Mouse (Mus musculus) right cerebral cortex, adult 2 months (tissue): Measurements from ENCODE around the gene Zfp839.

ENCODE experiments used
- DNase-seq, 2 experiments: peaks; one replicate each; pipeline ENCODE4 v3.0.0; 2021 to 2022; ENCODE audit warnings: low spot score in 2 of 2

The Zfp839 gene

DNA sequence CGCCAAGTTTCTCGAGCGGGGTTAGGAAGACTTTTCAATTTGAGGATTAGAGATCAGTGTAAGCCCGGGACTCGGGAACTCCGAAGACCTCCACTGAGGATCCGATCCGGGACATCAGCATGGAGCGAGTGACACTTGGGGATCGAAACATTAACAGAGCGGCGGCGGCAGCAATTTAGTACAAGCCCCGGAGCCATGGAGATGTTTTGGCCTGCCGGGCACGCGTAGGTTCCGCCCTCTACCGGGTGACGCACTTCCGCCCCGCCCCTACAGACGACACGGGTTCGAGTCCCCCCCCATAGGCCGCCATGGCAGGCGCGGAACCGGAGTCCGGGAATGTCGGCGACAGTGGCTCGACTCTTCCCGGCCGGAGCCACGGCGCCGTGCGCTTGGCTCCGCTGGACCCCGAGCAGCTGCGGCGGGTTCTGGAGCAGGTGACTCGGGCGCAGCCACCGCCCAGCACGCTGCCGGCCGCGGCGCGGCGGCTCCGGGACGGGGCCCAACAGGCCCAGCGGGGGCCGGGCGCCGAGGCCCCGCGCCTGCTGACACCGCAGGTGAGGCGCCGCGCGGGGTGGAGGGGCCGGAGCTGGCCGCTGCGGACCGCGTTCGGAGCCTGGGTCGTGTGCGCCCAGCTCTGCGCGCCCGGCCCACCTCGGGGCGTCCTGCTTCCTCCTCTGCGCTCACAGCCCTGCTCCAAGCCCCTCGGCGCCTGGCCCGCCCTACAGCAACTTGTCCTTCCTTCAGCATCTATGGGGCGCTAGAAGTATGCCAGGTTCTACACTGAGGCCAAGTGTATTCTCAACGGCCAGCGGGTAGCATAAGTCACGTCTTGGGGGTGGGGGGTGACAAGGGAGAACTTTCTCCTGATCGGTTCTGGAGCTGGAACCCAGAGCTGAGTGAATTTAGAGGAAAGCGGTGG is at the start of gene Zfp839:
TSS of gene Zfp839 (plus strand) at position 244 of the 919 bp plus-strand sequence.
- peak; percentile 90 for DNase-seq

DNA sequence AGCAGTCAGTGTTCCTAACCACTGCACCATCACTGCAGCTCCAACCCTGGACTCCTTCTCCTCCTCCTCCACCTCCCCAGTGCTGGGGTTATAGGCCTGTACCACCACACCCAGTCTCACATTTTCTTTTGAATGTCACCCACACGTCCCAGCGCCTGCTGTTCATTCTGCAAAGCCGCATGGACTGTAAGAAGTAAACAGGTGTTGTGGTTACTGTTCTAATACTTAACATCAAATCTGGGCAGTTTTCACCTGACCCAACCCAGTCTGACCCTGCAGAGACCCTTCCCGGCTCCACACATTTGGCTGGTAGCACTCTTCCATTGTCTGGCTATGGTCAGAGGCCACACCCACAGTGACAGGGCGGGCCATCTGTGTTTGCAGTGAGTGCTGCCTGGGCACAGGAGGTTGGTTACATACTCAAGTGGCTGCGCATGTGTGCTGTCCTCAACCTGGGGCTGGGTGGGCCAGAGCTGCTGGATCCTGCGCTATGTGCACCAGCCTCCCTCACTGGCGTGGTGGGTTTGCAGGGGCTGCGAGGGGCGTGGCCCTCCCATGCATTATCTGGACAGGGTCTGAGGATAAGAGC is 48.1 kb upstream of the Zfp839 start:
- DNase-seq, result no peak

DNA sequence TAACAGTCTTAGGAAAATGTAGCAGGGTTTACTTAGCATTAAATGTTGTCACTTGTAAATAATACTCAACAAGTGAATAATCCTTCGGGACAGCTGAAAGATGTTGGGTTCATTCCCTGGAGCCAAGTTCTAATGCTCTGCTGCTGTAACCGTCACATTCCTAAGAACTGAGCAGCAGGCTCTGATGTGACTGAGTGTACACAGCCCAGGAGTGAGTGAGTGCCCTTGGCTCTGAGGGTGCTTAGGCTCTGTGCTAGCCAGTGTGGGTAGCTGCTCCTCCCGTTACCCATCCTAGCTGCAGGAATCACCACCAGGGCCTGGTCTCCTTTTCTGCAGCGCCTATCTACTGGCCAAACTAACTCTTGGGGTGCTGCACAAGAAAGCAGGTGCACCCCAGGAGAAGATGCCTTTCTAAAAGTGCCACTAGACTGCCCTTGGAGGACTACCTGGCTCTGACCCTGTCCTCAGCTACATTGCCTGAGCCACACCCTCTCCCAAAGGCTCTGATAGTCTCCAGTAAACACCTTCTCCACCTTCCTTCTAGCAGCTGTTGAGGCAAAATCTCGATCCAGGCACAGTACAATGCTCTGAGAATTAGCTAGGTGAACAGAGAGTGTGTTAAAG is 47.3 kb upstream of the Zfp839 start:
- no peak for DNase-seq

DNA sequence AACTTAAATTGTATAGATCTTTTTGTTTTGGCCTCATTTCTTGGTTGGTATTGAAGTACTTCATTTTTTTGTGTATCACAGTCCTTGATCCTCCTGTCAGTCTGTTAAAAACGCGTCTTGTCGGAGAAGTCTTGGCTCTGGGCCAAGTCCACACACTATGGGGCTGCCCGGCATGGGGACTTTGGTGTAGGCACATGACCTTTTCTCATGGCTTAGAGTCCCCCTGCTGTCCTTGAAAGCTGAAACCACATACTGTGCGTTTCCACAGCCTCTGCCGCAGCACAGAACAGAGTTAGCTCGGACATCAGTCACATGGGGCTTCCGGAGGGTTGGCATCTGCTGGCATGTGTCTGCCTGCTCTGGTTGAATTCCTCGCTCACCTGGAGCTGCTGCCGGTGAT is 45.8 kb upstream of the Zfp839 start:
- DNase-seq, result no peak

DNA sequence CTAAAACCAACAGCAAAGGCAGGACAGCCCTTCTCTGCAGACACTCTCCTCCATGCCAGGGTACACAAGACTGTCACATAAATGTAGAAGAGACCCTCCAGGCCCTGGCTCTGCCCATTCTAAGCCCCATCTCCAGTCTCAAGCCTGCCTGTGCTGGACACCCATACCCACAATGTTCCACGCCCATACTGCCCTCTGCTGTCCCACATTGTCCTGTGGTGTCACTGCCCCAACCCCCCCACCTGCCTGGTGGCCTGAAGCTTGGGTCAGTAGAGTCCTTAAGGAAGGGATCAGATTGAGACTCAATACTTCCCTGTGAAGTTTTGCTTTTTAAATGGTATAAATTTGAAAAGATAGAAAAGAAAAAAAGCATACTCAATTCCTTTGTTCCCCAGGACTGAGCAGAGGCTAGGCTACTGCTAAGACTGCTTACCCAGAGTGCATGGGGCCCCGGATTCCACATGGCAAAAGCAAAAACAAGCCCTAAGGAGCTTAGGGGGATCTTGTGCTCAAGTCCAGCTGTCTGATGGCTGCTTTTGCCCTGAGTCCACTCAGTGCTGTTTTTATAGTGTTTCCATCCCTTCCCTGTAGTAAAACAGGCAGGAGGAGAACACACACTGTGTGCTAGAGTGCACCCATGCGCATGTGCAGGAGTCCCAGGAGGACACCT is 43.6 kb upstream of the Zfp839 start:
- no peak for DNase-seq

DNA sequence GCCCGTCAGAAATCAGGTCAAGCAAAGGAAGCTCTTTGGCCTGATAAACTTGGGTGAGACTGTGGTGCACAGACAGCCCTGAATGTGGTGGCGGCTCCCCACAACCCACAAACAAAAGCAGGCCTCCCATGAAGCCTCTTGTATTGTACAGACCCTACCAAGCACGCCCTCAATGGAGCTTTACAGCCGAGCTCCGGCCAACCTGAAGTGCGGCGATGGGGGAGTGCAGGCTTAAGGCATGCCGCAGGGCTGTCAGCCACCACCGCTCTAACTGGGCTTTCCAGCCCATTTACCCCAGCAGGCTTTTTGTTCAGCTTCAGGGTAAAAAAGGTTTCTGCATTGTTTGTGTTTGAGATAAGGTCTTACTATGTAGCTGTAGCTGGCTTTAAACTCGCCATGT is 41.6 kb upstream of the Zfp839 start:
- no peak for DNase-seq

DNA sequence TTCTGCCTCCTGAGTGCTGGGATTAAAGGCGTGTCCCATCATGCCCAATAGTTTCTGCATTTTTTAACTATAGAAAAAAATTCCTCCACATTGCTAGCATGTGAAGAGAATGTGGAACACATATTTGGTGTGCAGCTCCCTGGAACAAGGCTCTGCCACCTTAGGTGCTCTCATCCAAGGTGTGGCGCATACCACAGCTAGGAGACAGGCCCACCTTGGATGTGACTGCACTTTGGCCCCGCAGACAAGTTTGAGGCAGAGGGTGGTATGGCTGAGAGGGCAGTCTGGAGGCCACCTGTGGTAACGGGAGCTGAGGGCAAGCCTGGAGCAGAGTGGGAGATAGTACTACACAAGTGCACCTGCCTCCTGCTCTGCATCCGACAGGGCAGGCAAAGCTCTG is 41.2 kb upstream of the Zfp839 start:
- DNase-seq, result no peak

DNA sequence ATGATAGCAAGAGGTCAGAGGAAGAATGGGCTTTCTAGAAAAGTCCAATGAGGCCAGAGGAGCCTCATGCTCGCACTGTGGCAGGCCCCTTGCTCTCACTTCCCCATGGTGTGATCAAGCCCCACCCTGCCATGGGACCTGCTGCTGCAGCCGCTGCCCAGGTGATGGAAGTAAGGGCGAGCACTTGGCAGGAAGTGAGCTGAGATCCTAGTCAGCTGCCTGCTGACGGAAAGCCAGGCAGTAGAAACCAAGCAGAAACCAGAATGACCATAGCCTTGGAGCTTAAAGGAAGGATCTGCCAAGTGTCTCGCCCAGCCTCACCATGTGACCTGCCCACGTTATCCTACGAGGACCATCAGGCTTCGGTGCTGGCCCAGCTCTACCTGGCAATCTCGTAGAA is 36.9 kb upstream of the Zfp839 start:
- no peak for DNase-seq

DNA sequence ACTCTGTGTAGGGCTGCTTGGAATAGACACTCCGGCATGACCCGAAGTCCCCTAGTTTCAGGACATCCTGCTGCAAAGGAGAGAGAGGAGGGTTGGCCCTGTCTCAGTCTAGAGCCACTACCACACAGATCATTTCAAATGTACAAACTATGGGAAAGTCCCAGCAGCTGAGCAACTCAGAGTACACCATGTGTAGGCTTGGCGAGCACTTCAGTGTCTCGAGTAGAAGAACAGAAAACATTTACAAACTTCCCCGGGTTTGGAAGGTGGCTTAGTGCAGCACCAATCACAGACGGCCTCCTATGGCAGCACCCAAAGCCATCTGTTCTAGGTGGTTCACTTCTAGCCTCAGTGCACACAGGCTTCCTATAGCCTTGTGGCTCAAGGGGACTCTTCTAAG is 36.4 kb upstream of the Zfp839 start:
- no peak for DNase-seq

DNA sequence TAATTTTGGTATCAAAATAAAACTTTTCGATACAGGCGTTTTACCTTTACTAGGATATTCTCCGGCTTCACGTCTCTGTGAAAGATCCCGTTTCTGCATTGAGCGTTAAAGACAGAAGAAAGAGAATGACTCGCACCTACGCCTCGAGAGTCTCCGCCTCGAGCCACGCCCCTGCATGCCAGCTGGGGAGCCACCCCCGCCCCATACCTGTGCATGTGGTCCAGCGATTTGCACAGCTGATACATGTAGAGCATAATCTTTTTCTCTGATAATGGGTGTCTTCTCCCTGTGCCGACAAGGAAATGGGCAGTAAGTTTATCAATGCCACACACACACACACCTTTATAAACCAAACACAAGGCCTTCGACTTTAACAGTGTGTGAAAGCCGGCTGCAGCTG is 35.1 kb upstream of the Zfp839 start:
- no peak for DNase-seq

DNA sequence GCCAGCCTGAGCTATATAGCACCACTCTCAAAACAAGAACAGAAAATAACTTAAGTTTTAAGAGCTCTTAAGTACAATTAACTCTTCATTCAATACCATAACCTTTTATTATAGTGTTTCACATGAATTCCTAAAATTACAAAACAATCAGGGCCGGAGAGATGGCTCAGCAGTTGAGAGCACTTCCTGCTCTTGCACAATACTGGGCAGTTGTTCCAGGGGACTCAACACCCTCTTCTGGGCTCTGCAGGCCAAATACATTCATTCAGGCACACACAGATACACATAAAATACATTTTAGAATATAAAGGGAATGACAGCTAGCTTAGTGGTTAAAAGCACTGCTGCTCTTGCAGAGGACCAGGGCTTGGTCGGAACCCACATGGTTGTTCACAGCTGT is 33.2 kb upstream of the Zfp839 start:
- no peak for DNase-seq

DNA sequence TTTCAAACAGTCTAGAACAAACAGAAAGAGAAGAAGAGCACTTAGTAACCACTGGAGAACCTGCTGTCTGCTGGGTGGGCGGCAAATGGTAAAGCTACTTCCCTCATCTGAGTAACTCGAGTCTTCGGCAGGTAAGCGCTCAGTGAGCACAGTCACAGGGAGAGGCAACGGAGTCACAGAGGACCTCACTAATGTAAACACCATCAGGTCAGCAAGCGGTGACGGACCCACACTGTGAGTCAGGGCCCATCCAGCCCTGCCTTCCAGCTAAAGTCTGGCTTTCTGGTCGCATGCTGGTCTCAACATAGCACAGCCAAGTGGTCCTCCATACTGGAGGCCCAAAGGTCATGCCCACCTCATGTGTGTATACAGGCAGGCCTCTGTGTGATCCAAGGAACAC is 30.7 kb upstream of the Zfp839 start:
- DNase-seq, result no peak

DNA sequence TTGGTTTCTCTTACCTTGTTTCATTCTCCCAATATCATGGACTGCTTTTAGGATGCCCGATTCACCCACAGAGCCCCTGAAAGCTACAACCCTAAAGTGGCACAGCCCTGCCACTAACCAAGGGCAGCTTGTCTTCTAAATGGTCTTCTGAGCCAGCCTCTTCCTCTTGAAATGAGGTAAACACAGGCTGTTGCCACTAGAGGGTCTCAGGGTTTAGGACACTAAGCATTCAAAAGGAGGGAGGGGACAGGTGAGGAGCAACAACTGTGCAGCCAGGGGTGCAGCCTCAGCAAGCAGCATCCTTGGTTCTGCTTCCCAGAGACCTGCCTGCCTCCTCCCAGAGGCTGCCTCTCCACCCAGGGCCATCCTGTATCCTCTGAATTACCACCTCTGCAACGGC is 28.3 kb upstream of the Zfp839 start:
- DNase-seq, result no peak

DNA sequence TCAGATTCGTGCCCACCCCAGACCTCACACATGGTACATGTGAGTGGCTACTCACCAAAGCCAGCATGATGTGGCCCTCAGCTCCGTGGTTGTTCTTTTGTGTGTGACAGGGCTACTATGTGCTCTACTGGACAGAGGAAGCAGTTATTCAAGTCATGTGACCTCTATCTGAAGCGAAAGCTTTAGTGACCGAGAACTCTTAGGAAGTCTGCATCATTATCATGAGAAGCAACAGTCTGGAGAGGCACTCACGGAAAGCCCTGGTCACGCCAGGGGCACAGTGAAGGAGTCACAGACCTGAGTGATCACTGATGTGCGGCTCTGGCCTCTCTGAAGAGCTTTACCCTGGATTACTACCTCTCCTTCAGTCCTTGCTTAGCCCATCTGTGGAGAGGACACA is 27.7 kb upstream of the Zfp839 start:
- no peak for DNase-seq

DNA sequence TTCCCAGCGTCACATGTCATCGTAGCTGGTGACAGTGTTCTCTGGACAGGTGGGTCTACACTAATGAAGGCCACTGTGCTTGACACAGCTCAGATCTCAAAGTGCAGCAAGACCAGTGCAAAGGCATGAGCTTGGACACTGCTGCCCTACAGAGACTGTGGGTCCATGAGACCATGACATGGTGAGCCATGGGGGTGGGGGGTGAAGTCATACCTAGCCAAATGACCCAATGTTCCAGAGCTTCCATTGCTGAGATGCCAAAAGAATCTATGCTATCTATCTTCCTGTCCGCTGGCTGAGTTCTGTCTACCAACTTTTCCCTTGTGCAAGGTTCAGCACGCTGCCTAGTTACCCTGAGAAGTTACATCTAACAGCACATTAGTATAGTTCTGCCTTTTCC is 21.1 kb upstream of the Zfp839 start:
- no peak for DNase-seq

DNA sequence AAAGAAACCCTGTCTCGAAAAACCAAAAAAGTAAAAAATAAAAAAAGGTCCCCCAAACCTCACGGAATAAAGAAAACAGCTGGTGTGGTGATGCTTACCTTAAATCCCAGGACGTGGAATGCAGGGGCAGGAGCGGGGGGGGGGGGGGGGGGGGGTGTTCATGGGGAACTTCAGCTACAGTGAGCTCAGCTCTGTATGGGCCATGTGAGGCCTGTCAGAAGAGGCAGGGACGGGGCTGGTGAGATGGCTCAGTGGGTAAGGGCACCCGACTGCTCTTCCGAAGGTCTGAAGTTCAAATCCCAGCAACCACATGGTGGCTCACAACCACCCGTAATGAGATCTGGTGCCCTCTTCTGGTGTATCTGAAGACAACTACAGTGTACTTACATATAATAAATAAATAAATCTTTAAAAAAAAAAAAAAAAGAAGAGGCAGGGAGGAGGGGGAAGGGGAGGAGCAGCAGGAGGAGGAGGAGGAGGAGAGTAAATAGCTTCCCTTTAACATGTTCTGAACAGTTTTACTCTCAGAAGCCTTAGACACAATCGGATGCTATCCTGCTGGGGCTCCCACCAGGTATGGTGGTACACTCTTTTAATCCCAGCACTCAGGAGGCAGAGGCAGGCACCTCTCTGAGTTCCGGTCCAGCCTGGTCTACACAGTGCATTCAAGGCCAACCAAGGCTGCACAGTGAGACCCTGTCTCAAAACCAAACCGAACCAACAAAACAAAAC is 19.6 kb upstream of the Zfp839 start:
- DNase-seq, result no peak

DNA sequence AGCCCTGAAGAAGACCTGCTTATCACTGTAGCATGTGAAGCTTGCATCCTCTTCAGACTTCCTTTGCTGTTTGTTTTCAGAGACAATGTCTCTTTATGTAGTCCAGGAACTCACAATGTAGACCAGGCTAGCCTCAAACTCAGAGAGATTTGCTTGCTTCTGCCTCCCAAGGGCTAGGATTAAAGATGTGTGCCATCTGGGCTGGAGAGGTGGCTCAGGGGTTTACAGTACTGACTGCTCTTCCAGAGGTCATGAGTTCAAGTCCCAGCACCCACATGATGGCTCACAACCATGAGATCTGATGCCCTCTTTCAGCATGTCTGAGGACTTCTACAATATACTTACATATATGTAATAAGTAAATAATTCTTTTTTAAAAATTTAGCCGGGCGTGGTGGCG is 14.9 kb upstream of the Zfp839 start:
- DNase-seq, result no peak

DNA sequence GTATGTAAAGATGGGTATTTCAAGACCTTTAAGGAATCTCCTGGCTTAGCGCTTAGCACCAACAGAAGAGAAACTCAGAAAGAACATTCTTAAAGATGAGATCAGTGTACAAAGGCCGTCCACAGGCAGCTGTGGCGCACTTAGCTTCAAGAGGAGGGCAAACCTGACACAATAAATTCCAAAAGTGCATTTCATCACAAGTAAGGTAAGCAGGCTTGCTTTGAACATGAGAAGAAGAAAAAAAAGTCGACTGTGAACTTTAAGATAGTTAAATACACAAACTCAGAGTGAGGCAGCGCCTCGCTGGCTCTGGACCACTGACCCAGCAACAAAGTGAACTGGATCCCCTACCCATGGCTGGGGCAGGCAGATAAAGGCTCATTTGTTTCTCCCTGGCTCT is 13.3 kb upstream of the Zfp839 start:
- DNase-seq, result no peak

DNA sequence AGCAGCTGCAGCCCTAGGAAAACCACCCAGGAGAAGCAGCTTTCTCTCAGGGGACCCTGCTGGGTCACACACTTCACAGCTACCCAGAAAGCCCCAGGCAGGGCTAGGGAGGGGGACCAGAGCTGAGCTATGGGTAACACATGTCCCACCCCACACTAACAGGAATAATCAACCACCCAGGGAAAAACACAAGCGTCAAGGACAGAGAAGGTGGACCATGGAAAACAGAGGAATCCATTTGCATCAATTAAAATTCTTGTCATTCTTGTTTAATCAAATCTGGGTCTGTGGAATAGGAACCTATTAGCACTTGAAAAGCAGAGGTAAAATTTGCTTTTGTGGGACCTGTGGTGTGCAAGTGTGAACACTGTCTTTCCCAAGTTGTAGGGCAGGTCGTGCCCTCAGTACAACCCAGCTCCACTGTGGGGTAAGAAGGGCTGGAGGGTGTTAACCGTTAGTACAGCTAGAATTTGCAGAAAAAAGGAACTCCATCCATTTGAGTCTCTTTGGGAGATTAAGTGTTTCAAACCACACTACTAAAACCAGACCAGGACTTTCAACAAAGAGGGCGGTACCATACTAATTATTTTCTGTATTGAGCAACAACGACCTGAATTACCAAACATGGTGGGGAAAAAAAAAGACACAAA is 12.7 kb upstream of the Zfp839 start:
- DNase-seq, result no peak

DNA sequence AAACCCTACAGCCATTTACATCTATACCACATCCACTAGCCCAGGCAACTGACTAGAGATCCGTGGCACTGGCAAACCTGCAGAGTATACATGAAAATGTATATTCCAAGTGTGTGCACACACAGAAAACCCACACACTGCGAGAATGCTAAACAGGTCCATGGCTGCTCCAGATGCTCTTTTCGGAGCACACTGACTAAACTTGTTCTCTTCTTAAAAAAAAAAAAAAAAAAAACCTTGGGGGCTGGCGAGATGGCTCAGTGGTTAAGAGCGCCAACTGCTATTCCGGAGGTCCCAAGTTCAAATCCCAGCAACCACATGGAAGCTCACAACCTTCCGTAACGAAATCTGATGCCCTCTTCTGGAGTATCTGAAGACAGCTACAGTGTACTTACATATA is 12.2 kb upstream of the Zfp839 start:
- DNase-seq, result no peak
